Mouse (Mus musculus) adrenal gland, postnatal 4 days (tissue): ENCODE measurements around the gene Dennd5a. TPM values are rescaled to one million over a fixed set of nuclear protein-coding genes. Genes with fewer than 3 reads are reported as not detected.

Experiments
- DNase-seq, 2 experiments: peaks; one replicate each; pipeline ENCODE4 v3.0.0; 2021 to 2022; ENCODE audit warnings: low spot score in 2 of 2, mixed read lengths in 2 of 2
- total RNA-seq, 2 experiments: library from RNA; stranded (reverse); gene quantifications; 2 replicates each; pipeline ENCODE4 v1.2.3; 2021

Dennd5a gene
- total RNA-seq, 2 experiments from 2014 or later = 150 to 154 TPM

DNA sequence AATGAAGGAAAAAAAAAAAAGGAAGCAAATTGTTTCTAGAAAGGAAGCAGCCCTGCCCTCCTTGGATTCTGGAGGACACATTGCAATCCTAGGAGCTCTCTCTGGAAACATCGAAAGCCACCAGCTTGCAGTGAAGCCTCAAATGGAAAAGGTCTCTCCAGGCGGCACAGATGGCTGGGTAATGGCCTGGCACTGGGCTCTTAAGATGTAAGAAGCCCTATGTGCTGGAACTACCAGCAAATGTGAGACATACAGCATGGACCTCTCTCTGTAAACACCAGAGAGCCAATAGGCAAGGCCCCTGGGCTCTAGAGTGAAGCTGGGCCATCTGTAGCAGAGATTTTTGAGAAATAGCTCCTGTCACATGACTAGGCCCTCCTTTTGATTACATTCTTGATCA is 70.0 kb downstream of the Dennd5a start:
- no peak for DNase-seq

DNA sequence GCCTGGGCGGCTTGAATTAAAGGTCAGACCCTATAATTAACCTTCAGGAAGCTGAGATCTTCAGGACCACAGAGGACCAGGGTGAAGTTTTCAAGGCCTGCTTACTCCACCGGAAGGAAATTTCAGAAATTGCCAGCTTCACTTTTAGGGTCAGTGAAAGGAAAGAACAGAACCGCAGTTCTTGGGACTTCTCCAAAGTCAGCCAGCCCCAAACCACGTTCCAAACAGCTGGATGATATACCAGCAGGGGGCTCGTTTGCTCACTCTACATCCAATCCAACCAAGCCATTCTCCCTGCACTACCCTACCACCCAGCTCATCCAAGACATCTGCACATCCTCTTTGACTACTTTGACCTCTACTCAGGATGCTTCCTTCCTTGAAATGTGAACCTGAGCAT is 71.0 kb downstream of the Dennd5a start:
- no peak for DNase-seq

DNA sequence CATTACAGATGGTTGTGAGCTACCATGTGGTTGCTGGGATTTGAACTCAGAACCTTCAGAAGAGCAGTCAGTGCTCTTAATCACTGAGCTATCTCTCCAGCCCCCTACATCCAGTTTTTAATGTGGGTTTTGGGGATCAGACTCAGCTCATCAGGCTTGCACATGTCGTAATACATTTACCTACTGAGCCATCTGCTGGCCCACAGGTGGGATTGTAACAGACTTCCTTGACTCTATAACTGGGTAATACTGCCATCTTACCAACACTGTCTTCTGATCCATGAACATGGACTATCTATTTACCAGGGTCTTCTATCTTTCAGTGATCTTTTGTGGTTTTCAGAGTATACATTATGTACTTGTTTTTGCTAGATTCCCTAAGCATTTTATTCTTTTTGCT is 74.0 kb downstream of the Dennd5a start:
- DNase-seq = no peak

DNA sequence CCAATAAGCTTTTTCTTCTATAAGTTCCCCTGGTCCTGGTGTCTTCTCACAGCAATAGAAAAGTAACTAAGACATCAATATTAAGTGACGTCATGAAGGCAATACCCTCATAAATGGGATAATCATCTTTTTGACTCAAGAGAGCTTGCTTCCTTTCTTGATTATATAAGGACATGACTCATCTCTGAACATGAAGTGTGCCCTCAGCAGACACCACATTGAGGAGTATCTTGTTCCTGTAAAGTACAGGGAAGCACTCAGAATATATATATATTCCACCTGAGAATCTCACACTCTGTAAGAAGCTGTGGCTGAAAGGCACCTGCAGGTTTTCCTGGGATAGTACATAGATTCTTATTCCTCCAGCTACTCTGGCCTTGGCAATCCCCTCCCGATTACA is 77.7 kb downstream of the Dennd5a start:
- DNase-seq = no peak

DNA sequence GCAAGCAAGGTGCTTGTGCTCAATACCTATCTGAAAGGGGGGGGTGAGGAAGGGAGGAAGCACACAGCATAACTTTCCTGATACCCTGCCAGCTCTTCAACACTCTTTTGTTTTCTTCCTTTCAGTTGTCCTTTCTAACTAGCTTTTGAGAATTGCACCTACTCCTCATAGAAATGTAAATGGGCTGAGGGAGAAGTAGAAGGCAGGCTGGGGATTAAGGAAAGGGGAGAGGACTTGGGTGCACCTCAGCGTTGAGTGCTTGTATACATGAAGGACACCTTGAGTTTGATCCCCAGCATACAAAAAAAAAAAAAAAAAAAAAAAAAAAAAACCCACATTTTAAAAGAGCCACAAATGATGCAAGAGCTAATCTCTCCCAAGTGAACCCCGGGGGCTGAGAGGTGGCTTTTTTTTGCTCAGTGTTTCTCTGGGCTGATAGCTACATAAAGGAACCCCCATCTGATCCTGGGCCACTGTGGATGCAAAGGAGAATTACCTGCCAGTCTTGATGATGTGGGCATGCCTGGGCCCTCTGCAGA is 78.6 kb downstream of the Dennd5a start:
- no peak for DNase-seq

DNA sequence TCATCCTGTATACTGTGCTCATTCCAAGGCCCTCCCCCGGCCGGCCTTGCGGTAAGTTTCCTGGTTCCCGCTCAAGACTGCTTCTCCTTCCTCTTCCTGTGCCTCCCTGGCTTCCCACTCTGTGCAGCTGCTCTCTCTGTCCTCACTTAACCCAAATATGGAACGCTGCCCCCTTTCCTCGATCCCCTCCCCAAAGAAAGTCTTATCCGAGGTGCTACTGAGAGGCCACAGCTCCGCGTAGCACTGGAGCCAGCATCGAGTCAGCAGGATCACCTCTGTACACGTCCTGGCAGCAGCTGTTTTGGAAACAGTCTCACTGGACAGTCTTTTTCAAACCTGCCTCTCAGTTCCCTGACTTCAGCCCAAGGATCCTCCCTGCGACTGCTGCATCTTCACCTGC is 81.1 kb downstream of the Dennd5a start:
- no peak for DNase-seq

DNA sequence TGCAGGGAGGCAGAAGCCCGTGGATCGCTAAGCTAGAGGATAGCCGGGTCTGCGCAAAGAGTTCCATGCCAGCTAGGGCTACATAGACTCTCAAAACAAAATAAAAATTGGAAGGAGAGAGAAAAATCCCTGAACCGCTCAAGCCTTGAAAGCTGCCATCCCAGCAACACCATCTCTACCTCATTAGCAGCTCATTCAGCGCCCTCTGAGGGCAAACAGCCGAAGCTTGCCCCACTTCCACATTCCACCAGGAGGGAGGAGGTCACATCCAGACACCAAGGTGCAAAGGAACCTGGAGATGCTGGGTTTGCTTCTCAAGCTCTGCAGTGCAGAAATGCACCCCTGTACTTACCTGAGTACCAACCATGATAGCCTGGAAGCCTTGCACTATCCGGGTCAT is 84.2 kb downstream of the Dennd5a start:
- no peak for DNase-seq

DNA sequence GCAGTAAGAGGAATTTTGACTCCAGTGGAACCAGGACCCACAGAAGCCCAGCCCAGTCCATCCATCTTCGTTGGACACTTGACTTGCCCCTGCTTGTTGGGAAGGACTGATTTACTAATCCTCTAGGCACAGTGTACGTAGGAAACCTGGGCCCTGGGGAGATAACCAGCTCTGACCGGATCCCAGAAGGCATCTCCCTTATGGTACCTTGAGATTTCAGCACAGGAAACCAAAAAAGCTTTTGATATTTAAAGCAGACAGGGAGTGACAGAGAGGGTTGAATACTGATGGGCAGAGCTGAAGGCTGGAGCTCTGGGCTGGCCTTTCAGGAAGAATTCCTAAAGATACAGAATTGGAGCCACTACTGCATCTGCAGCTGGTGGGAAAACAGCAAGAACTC is 84.7 kb downstream of the Dennd5a start:
- DNase-seq = no peak

DNA sequence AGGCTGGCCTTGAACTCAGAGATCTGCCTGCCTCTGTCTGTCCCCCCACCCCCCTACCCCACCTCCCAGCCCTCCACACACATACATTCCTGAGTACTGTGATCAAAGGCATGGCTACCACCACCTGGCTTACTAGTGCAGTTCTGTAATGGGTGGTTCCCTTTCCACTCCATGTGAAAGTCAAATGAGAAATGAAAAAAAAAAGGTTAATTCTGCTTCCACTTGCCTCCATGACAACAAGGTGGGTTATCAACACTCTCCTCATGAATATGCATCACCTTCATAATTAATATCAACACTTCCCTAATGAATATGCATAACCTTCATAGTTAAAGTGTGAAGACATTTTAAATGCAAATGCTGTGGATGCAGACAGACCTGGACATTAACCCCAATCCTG is 85.2 kb downstream of the Dennd5a start:
- DNase-seq = no peak

DNA sequence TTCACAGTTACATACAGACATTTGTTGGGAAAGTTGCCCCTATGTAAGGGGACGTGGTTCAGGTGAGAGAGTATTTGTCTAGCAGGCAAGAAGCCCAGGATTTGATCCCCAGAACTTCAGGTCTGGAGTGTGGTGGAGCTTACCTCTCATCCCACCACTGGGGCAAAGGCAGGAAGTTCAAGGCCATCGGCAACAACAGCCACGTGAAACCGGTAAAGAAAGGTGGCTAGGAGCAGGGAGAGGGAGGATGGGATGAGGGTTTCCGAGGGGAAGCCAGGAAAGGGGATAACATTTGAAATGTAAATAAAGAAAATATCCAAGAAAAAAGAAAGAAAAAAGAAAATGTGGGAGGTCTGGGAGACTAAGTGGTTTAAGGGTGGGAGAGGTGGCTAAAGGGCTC is 87.1 kb downstream of the Dennd5a start:
- no peak for DNase-seq

DNA sequence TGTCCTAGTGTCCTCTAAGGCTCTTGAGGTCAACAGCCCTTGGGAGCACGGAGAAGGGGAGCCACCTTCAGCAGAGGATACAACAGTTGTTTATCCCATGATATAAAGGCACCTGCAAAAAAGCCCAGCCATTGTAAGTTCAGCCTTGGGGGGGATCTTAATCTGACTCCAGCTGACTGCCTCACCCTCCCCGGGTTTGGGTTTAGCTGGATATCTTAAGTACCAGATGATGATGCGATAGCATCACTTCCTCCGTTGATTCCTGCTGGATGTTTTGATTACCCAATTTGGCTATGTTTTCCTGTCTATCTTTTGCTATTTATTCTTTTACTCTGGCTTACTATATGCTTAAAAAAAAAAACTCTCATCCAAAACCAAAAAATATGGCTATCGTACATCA is 89.0 kb downstream of the Dennd5a start:
- DNase-seq = no peak

DNA sequence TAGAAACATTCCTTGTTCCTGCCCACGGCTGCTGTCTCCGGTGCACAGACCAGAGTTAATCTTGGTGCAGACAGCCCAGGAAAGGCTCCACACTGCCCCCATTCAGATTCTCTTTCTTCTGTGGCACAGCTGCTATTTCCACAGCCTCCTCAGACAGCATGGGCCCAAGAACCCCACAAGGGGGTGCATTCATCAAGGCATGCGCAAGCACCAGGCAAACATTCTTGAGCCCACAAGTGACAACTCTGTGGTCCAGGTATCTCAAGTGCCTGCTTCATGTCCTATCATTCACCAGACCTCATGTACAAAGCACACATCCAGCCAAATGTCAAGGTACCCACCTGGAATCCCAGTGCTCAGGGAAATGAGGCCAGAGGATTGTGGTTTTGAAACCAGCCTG is 91.8 kb downstream of the Dennd5a start:
- DNase-seq = no peak

DNA sequence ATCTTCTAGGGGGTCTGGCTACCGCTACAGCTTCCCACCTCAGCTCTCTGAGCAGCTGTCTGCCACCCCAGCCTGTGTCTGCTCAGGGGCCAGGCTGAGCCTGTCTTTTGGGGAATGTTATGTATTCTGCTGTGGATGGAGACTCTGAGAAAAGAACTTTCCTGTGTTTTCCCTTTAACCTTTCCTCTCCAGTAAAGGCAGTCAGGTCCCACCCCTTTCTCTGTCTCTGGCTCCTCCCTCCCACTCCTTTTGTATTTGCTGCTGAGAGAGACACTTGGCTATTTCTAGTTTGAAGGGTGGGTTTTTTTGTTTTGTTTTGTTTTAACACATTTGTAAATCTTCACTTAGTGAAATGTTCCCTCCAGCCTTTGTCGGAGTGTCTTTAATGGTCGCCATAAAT is 93.6 kb downstream of the Dennd5a start:
- no peak for DNase-seq

DNA sequence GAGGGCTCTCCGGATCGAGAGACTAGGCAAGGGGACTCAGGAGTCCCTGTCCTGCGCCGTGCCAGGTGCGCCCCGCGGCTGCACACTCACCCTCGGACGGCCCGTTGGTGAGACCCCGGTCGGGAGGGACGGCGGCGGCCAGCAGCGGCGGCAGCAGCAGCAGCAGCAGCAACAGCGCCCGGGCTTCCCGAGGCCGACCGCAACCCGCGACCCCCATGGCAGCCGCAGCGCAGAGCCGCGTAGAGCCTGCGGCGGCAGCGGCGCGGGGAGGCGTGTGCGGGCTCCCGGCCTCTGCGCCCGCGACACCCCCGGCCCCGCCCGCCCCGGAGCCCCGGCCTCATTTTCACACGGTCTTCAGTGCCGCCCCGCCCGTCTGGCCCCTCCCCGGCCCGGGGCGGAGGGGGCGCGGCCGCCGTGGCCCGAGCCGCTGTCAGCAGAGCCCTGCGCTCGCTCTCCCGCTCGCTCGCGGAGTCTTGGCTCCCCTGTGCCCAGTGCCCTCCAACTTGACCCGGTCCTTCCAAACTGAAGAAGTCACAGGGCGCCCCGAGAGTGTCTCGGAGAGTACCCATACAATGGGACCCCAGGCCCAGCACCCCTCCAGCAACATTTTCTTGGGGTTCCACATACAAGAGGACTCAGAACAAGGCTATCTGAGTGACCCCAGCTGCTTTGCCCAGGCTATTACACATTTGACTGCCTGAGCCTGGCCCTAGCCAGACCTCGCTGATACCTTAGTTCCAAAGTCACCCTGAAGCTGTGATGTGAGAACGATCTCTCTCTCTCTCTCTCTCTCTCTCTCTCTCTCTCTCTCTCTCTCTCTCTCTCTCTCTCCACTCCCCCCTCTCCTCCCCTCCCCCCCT is 94.7 kb downstream of the Dennd5a start, which contains the start of gene Scube2:
Gene Scube2, minus strand, starts transcription at position 310 of the 860 bp plus-strand sequence.
- DNase-seq = peak in 1 of 2 experiments; percentile 16

DNA sequence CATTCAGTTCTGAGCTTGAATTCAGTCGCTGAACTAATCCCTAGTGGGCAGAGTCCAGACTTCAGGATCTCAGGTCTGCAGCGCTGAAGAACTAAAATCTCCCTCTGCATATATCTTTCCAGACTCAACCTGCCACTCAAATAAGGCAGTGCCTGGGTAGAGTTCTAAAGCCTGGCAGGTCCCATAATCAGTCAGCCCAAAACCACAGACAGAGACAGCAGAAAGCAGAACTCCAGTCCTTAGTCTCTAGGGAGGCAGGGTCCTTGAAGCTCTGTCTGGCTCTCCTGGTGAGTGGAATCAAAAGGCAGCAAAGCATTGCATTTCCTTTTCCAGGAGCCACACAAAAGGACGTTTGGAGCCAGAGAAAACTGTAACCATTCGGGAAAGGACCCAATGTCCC is 96.7 kb downstream of the Dennd5a start:
- no peak for DNase-seq

DNA sequence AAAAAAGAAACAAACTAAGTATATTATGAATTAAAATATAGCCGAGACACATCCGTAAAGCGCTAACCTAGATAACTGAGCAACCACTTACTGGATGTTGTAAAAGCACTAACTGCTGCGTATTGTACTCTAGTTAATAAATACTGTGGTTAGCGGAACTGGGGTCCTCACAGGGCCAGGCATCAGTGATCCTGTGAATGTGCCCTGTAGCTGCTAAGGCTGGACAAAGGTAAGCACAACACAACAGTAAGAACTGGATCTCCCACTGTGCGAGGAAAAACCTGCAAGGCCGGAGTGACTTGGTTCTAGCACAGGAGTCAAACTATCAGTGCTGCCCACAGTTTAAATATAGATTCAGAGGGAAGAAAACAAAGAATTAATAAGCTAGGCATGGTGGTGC is 100.1 kb downstream of the Dennd5a start:
- DNase-seq = no peak

DNA sequence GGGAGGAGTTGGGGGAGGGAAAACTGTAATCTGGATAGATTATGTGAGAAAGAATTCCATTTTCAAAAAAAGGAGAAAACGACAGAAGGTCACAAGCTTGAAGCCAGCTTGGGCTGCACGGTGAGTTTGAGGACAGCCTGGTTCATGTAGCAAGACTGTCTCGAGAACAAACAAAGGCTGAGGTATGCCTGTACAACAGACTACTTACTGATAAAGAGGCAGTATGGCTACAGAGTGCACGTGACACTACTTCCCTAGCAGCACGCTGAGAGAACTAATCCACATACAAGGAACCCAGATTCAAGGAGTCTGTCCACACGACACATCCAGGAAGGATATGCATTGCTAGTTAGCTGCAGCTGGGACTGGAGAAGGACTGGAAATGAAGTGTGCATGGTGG is 100.9 kb downstream of the Dennd5a start:
- DNase-seq = no peak

DNA sequence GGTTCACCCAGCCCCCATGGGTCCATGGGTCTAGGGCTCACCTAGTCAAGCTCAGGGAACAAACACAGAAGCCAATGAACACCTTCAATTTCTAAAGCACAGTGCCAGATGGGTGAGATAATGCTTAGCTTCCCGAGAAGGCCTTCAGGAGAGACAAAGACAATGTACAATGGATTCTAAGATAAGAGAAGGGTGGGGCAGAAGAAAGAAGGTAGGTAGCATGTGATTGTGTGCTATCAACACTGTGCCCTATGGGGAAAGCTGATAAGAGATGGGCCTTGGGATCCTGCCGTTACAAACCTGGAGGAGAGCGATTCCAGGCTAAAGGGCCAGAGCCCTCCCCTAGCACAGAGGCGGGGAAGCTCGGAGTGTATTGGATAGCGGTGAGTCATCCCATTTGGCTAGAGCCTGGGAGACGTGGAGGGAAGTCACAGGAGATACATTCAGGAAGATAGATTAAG is 107.5 kb downstream of the Dennd5a start:
- no peak for DNase-seq

DNA sequence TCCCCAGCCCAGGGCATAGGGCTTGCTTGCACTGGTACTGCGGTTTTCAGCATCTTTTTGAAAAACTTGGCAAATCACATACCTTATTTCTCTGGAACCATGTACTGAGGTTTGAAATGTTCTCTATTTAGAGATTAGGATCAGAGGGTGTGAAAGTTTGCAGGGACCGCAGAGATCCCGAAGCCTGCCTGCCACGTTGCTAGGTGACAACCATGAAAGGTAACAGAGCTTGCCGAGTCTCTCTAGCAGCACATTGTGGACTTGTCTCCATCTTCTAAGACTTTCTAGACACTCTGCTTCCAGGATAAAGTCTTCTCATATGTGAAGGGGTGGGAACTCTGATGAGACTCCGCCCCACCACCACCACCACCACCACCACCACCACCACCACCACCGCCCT is 108.3 kb downstream of the Dennd5a start:
- DNase-seq = no peak

DNA sequence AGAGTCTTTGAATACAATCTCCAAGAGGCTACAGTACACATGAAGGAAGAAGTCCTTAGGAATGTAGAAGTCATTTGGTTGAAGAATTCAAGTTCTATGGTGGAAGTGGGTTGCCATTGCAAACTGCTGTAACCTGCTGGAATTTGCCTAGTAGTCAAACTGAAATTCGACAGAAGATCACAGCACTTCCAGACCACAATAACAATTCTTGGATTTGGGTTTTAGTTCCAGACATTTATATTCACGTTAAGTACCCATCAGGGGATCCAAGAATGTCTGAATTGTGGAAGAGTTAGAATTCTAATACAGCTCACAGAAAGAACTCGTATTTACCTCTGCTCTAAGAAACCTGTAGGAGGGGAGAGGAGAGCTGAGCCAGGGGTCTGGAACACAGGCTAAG is 109.7 kb downstream of the Dennd5a start:
- DNase-seq = no peak

DNA sequence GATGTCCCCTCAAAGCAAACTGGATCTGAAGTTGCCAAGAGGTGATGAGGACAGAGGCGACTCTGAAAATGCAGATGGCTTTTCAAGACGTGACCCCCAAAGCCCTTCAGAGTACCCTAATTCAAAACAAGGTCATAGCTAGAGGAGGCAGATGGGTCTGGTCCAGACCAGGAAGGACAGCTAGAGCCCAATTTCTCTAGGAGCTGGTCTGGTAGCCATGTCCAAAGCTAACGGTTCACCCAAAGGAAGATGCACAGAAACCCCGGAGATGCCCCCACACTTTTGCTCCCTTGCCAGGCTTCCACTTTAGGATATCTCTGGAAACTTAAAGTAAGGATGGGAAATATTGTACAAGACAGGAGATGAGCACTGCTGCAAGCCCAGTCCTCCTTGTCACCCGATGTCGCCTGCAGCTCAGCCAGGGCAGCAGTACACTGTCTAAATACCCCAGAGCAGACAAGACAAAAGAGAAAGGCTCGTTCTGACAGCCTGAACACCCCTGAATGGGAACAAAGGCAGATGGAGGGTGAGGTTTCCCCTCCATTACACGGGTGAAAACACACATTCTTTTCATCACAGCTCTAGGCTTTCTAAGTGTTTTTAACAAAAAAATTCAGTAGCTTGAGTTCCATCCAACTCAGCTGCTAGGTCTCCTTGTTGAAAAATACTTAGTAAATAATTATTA is 110.4 kb downstream of the Dennd5a start:
- DNase-seq = no peak
